Mouse (Mus musculus) myocyte (in vitro differentiated cells): ENCODE data around the gene A930017K11Rik.

Experiments
- MAX ChIP-seq: IDR thresholded peaks from one replicate; pipeline ENCODE4 v1.6.1; 2011; ENCODE audit warnings: low read depth, mild to moderate bottlenecking, control low read depth
- POLR2AphosphoS2 ChIP-seq: IDR thresholded peaks from one replicate; pipeline ENCODE4 v1.6.1; 2011; ENCODE audit warnings: low read depth, control low read depth; ENCODE audit not compliant: insufficient read length
- USF1 ChIP-seq: IDR thresholded peaks from one replicate; pipeline ENCODE4 v1.6.1; 2011; ENCODE audit warnings: low read depth, mild to moderate bottlenecking, control low read depth, moderate library complexity

DNA sequence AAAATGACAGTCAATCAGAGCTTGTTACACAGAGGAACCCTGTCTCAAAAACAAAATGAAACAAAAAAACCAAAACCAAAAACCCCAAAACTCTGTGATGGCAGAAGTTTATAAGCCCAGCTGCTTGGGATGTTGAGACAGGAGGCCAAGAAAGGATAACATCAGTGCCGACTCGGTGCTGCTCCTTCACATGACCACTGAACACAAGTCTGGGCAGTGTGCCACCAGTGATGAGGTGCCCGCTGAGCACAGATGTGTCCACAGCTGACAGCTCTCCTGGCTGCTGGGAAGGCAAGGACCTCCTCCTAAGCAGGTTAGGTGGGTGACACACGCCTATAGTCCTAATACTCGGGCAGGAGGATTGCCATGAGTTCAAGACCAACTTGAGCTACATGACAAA is 30.2 kb downstream of the A930017K11Rik start:
- TF ChIP-seq MAX (no peak), POLR2AphosphoS2 (no peak), USF1 (no peak)
